Mouse (Mus musculus) E14TG2a.4 (cell line): ENCODE results near the gene Edn3.

Experiments used
- H3K27me3 ChIP-seq: 2 replicates; pipeline ENCODE4 v1.6.1; 2014; ENCODE audit warnings: low read length, control low read depth; ENCODE audit not compliant: insufficient read depth
- H3K36me3 ChIP-seq: 2 replicates; pipeline ENCODE4 v1.6.1; 2014; ENCODE audit warnings: low read length, control low read depth; ENCODE audit not compliant: insufficient read depth
- H3K4me1 ChIP-seq: replicated peaks from 2 replicates; pipeline ENCODE4 v1.6.1; 2014; ENCODE audit warnings: low read depth, low read length, control low read depth
- H3K4me3 ChIP-seq: replicated peaks from 2 replicates; pipeline ENCODE4 v1.5.1; 2014; ENCODE audit warnings: mild to moderate bottlenecking, low read length
- H3K9me3 ChIP-seq: 2 replicates; pipeline ENCODE4 v1.6.1; 2014; ENCODE audit warnings: low read length, control low read depth
- CTCF ChIP-seq: conservative IDR thresholded peaks from 2 replicates; pipeline ENCODE4 v1.5.1; 2014; ENCODE audit warnings: low read length
- NANOG ChIP-seq: IDR thresholded peaks from 2 replicates; pipeline ENCODE4 v1.6.1; 2014; ENCODE audit warnings: borderline replicate concordance, low read length, mixed read lengths
- POU5F1 ChIP-seq: IDR thresholded peaks from 2 replicates; pipeline ENCODE4 v1.6.1; 2014; ENCODE audit warnings: low read length, borderline replicate concordance

Gene Edn3

GRCm38 (mm10) chr2:174760479-174761121, at the start of gene Edn3:
TSS of gene Edn3 (plus strand) at chr2:174760619.
- Histone ChIP-seq H3K27me3 (peaks cover 47% of the 10 kb centered on the region), H3K36me3 (no peaks in the 10 kb centered on the region), H3K9me3 (no peaks in the 10 kb centered on the region), H3K4me3 (peak within 1 kb of the TSS; percentile 76), H3K4me1 (peaks cover 17% of the 10 kb centered on the region)
- TF ChIP-seq CTCF (no peak), NANOG (no peak), POU5F1 (no peak)

- Histone ChIP-seq H3K9me3 (no peaks in the 10 kb centered on the region), H3K4me3 (no peak overlapping the region), H3K36me3 (no peaks in the 10 kb centered on the region), H3K4me1 (peaks cover 1% of the 10 kb centered on the region; the same call in 1 of the 2 replicates), H3K27me3 (no peaks in the 10 kb centered on the region)
- TF ChIP-seq CTCF (peak; percentile 43; the same call in 1 of the 2 replicates), NANOG (no peak), POU5F1 (no peak)
Measured at GRCm38 (mm10) chr2:174712043-174712442, 48.4 kb upstream of the Edn3 start.

GRCm38 (mm10) chr2:174715938-174716337, 44.5 kb upstream of the Edn3 start:
- Histone ChIP-seq H3K27me3 (no peaks in the 10 kb centered on the region), H3K9me3 (no peaks in the 10 kb centered on the region), H3K4me1 (no peaks in the 10 kb centered on the region), H3K36me3 (no peaks in the 10 kb centered on the region), H3K4me3 (no peak overlapping the region)
- TF ChIP-seq POU5F1 (no peak), NANOG (no peak), CTCF (no peak)

GRCm38 (mm10) chr2:174717857-174718256, 42.6 kb upstream of the Edn3 start:
- no peak for TF ChIP-seq POU5F1
- TF ChIP-seq NANOG: no peak
- TF ChIP-seq CTCF: no peak
- Histone ChIP-seq H3K9me3 (no peaks in the 10 kb centered on the region), H3K4me3 (no peak overlapping the region), H3K36me3 (no peaks in the 10 kb centered on the region), H3K4me1 (no peaks in the 10 kb centered on the region), H3K27me3 (no peaks in the 10 kb centered on the region)

- H3K36me3 ChIP-seq: no peaks in the 10 kb centered on the region
- no peak for TF ChIP-seq NANOG
- TF ChIP-seq CTCF: no peak
- no peak for TF ChIP-seq POU5F1
Measured at GRCm38 (mm10) chr2:174727114-174727823, 33.1 kb upstream of the Edn3 start.

GRCm38 (mm10) chr2:174731939-174732338, 28.5 kb upstream of the Edn3 start:
- no peaks in the 10 kb centered on the region for H3K9me3 ChIP-seq
- H3K27me3 ChIP-seq: no peaks in the 10 kb centered on the region
- TF ChIP-seq POU5F1 (no peak), CTCF (no peak), NANOG (no peak)
- H3K4me3 ChIP-seq: no peak overlapping the region
- H3K36me3 ChIP-seq: no peaks in the 10 kb centered on the region
- no peaks in the 10 kb centered on the region for H3K4me1 ChIP-seq

More at GRCm38 (mm10) chr2:174727114-174727823, 33.1 kb upstream of the Edn3 start:
- no peak overlapping the region for H3K4me3 ChIP-seq
- H3K27me3 ChIP-seq: no peaks in the 10 kb centered on the region
- no peaks in the 10 kb centered on the region for H3K4me1 ChIP-seq
- H3K9me3 ChIP-seq: no peaks in the 10 kb centered on the region

- no peak overlapping the region for H3K4me3 ChIP-seq
- H3K27me3 ChIP-seq: peaks cover 3% of the 10 kb centered on the region; the same call in 1 of the 2 replicates
- TF ChIP-seq NANOG (no peak), CTCF (no peak), POU5F1 (no peak)
- H3K4me1 ChIP-seq: no peaks in the 10 kb centered on the region
- no peaks in the 10 kb centered on the region for H3K36me3 ChIP-seq
- H3K9me3 ChIP-seq: peaks cover 8% of the 10 kb centered on the region
Measured at GRCm38 (mm10) chr2:174735270-174735669, 25.1 kb upstream of the Edn3 start.

GRCm38 (mm10) chr2:174747182-174747581, 13.2 kb upstream of the Edn3 start:
- no peaks in the 10 kb centered on the region for H3K27me3 ChIP-seq
- no peak for TF ChIP-seq POU5F1
- TF ChIP-seq NANOG: no peak
- no peak for TF ChIP-seq CTCF
- peaks cover 15% of the 10 kb centered on the region for H3K4me1 ChIP-seq
- no peak overlapping the region for H3K4me3 ChIP-seq
- peaks cover 46% of the 10 kb centered on the region for H3K9me3 ChIP-seq
- no peaks in the 10 kb centered on the region for H3K36me3 ChIP-seq
